Mouse (Mus musculus) cerebellum, adult 2 months (tissue): ENCODE data around the gene Pitpnm2.

Experiments
- CTCF ChIP-seq: fragments of 200-500 bp; IDR thresholded peaks from 2 replicates; pipeline ENCODE4 v1.5.1; 2011; ENCODE audit warnings: low read depth, mild to moderate bottlenecking, control low read depth, low read length, moderate library complexity, borderline replicate concordance; ENCODE audit not compliant: insufficient read depth
- POLR2A ChIP-seq: fragments of 200-500 bp; IDR thresholded peaks from 2 replicates; pipeline ENCODE4 v1.6.1; 2011; ENCODE audit warnings: low read length, control low read depth, borderline replicate concordance; ENCODE audit not compliant: insufficient read depth

GRCm38 (mm10) chr5:124179411-124179810, 70.1 kb downstream of the Pitpnm2 start:
- TF ChIP-seq CTCF (no peak), POLR2A (no peak)
